Mouse (Mus musculus): Measurements from ENCODE around the gene Fam69a.
"Not testable (repeated sequence)": the region's sequence is repeated elsewhere in the genome, so short reads cannot be mapped to it uniquely, and the experiment has no call there.

The Fam69a gene

GRCm38 (mm10) chr5:107942941-107943340 lies 43.9 kb downstream of the Fam69a start:
- no peak for DNase-seq

DNA sequence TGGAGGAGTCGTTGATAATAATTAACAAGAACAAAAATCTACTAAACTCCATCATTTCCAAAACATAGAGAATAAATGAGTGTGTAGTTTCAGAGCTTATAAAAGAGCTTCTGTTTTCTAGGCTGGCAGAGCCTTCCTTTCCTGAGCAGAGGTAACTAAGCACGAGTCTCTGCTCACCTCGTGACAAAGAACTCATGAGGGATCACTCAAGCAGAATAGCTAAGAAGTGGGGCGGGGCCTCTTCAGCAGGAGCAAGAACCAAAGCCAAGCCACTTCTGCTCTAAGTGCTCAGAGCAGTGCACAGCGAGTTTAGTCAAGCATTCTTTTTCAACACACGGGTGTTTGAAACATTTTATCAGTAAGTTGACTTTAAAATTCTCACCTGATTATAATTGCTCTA lies 45.7 kb downstream of the Fam69a start:
- DNase-seq: no peak

GRCm38 (mm10) chr5:107939701-107940100 lies 47.2 kb downstream of the Fam69a start:
- no peak for DNase-seq

GRCm38 (mm10) chr5:107938886-107939285 lies 48.0 kb downstream of the Fam69a start:
- DNase-seq: no peak

GRCm38 (mm10) chr5:107938483-107938882 lies 48.4 kb downstream of the Fam69a start:
- DNase-seq: not testable (repeated sequence)

- DNase-seq: no peak
Measured at GRCm38 (mm10) chr5:107936625-107937389, 50.1 kb downstream of the Fam69a start.

GRCm38 (mm10) chr5:107934770-107935543 lies 51.9 kb downstream of the Fam69a start:
- DNase-seq: no peak

DNA sequence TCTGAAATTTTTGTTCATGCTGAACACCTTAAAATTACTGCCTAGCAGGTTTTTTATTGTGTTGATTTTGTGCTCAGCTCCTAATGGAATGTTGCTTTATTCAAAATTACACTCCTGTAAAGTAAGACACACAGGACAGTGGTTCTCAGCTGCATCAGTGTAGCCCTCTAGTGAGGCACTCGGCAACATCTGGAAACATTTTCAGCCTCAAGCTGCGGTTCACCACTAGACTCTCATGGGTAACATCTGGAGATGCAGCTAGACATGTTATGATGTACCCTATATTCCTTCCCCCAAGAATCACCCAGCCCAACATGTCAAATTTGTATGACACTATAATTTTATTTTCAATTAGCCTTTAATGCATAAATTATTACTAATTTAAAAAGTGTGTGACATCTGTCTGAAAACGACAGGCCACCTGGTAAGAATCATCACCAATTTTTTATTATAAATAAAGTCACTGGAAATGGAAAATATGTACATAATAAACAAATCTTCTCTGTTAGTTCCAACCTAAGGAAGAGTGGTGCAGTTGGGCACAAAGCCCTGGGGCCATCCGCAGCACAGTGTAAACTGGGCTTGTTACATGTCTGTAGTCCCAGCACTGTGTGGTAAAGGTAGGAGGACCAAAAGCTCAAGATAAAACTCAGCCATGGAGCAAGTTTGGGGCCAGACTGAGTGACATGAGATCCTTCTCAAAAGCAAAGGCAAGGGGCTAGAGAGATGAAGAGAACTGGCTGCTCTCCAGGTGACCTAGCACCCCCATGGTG lies 53.5 kb downstream of the Fam69a start:
- no peak for DNase-seq

GRCm38 (mm10) chr5:107932556-107932955 lies 54.3 kb downstream of the Fam69a start:
- no peak for DNase-seq

GRCm38 (mm10) chr5:107926550-107927249 lies 60.2 kb downstream of the Fam69a start:
- DNase-seq: no peak

- no peak for DNase-seq
Measured at GRCm38 (mm10) chr5:107924564-107924963, 62.3 kb downstream of the Fam69a start.

DNA sequence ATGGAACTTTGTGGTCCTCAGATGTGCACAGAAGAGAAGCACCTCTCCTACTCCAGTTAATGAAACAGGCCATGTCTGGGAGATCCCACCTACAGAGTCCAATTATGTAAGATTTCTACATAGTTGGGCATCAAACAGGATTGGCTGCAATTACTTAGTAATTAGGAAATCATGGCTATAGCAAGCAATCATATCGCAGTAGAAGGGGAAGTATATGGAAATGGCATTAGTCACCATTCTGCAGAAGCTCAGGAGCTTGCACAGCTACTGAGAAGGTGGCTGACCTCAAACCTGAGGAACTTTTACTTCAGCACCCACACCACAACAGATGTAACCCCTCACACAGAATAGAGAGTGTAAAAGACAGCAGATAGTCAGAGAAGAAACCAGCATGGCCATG lies 64.0 kb downstream of the Fam69a start:
- DNase-seq: no peak

- DNase-seq: no peak
Measured at GRCm38 (mm10) chr5:107921400-107922252, 65.3 kb downstream of the Fam69a start.

DNA sequence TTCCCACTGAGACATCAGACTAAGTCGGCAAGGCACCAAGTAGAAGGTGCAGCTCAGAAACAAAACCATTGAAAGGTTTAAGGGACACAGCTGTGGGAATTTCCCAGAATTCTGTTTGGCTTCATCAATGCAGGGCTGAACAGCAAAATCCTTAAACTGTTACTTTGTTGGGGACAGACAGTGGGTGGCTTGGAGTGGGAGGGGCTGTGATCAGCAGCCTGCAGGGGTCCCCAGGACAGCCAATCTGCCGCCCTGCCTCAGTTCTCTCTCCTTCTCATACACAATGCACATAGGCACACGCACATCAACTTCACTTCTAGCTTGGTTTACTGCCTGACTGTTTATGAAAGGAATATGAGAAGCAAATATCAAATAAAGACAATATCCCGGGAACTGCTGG lies 71.6 kb downstream of the Fam69a start:
- no peak for DNase-seq

DNA sequence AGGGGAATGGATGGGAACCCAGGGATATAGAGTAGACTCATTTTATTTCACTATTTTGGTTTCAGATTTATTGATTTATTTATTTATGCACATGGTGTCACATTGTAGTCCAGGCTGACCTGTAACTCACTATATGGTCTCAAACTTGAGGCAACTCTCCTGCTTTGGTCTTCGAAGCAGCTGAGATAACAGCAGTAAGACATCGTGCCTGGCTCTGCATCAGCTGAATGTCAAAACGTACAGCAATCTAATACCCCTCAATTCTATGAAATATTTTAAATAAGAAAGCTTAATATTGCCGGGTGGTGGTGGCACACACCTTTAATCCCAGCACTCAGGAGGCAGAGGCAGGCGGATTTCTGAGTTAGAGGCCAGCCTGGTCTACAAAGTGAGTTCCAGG lies 75.9 kb downstream of the Fam69a start:
- DNase-seq: peak; percentile 0

GRCm38 (mm10) chr5:107910084-107910616 lies 76.7 kb downstream of the Fam69a start:
- peak; percentile 2 for DNase-seq

- no peak for DNase-seq
Measured at GRCm38 (mm10) chr5:107909668-107910067, 77.2 kb downstream of the Fam69a start.

DNA sequence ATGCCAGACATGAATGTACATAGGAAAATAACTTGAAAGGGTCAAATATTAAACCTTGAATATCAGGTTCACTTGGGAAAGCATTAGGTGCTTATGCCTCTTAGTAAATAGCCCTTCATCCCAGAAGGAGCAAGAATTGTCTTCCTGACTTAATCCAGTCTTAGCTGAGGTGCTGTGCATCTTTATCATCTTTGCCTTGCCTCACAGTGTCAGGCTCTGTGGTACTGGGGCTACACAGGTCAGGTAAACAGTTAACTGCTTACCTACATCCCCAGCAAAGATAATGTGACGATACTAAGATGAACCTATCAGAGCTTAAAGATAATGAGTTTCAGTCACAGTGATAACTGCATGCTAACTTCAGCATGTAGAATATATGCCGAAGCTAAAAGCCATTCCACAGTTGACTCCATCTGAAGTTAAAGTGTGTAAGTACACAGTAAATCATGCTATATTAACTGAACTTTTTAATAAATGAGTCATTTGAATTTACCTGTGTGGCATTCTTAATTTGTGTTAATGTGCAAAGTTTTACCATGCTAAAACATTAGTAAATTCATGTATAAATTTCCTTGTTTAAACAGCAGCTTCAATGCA lies 78.3 kb downstream of the Fam69a start:
- DNase-seq: no peak

DNA sequence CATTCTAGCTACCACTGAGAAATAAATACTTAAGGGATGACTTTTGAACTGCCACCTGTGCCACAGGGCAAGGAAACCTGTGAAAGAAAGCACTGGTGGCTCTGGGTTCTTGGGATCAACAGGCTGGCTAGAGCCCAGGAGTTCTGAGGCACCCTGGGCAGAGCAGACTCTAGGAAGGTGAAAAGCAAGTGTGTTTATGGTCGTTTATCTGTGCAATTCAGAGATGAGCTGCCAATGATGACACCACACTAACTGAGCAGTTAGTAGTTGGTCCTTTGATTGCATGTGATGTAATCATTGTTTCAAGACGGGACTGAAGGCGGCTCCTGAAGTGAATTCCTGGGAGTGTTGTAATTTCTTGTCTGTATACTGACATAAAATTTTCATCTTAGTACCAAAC lies 82.6 kb downstream of the Fam69a start:
- DNase-seq: no peak

- no peak for DNase-seq
Measured at GRCm38 (mm10) chr5:107901014-107901615, 85.8 kb downstream of the Fam69a start.
